Mouse (Mus musculus) brain, embryonic 14.5 days (tissue): ENCODE results near the gene Brinp3.

Experiments
- CTCF ChIP-seq: fragments of 200-500 bp; IDR thresholded peaks from 2 replicates; pipeline ENCODE4 v1.5.1; 2012; ENCODE audit warnings: inconsistent platforms, mild to moderate bottlenecking, moderate library complexity, borderline replicate concordance; ENCODE audit not compliant: insufficient read depth, insufficient read length; ENCODE audit errors: extremely low read depth
- POLR2A ChIP-seq: fragments of 200-500 bp; IDR thresholded peaks from 2 replicates; pipeline ENCODE4 v1.6.1; 2012; ENCODE audit warnings: mild to moderate bottlenecking, inconsistent platforms, borderline replicate concordance; ENCODE audit not compliant: poor library complexity, insufficient read depth, insufficient read length, severe bottlenecking; ENCODE audit errors: extremely low read depth

DNA sequence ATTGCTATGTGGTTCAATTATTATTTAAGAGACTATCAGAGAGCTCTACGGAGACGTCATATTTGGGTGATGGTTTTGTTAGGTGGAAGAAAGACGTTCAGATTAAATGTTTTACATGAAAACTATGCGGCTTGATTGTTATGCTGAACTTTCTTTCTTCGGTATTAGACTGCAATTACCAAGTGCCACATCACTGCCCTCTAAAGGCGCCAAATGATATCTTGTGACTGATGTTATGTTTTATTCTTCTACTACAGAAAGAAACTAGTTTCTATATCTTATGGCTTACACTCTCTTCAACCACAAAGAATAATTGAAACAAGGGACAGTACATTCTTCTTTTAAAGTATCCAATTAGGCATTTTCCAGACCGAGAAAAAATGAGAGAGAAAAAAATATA is 89.6 kb downstream of the Brinp3 start:
- TF ChIP-seq POLR2A (no peak), CTCF (no peak)
